Mouse (Mus musculus): ENCODE measurements around the gene 1110008L16Rik. TPM values are rescaled to one million over a fixed set of nuclear protein-coding genes. Genes with fewer than 3 reads are reported as not detected.
"Not testable (repeated sequence)": the region's sequence is repeated elsewhere in the genome, so short reads cannot be mapped to it uniquely, and the experiment has no call there.

The 1110008L16Rik gene
- total RNA-seq, 4 experiments from 2014 or later: 11.6 to 13.5 (median 12.1) TPM

- DNase-seq (ENCODE audit: low spot score in 2 of 2): no peak
Observed at GRCm38 (mm10) chr12:55392120-55392519, 92.7 kb downstream of the 1110008L16Rik start.

GRCm38 (mm10) chr12:55392733-55393577, 93.6 kb downstream of the 1110008L16Rik start:
- DNase-seq (ENCODE audit: low spot score in 2 of 2): no peak

GRCm38 (mm10) chr12:55395601-55396000, 96.2 kb downstream of the 1110008L16Rik start:
- DNase-seq (ENCODE audit: low spot score in 2 of 2): not testable (repeated sequence)

GRCm38 (mm10) chr12:55396536-55396935, 97.2 kb downstream of the 1110008L16Rik start:
- no peak for DNase-seq (ENCODE audit: low spot score in 2 of 2)

GRCm38 (mm10) chr12:55397544-55398239, 98.3 kb downstream of the 1110008L16Rik start:
- no peak for DNase-seq (ENCODE audit: low spot score in 2 of 2)

GRCm38 (mm10) chr12:55398240-55399127, 99.1 kb downstream of the 1110008L16Rik start:
- peak; percentile 81 to 89 for DNase-seq (ENCODE audit: low spot score in 2 of 2)

GRCm38 (mm10) chr12:55399128-55399677, 99.8 kb downstream of the 1110008L16Rik start:
- DNase-seq (ENCODE audit: low spot score in 2 of 2): no peak

GRCm38 (mm10) chr12:55407888-55408287, 108.5 kb downstream of the 1110008L16Rik start:
- DNase-seq (ENCODE audit: low spot score in 2 of 2): no peak

GRCm38 (mm10) chr12:55415255-55415654, 115.9 kb downstream of the 1110008L16Rik start:
- no peak for DNase-seq (ENCODE audit: low spot score in 2 of 2)

- no peak for DNase-seq (ENCODE audit: low spot score in 2 of 2)
Observed at GRCm38 (mm10) chr12:55415762-55416161, 116.4 kb downstream of the 1110008L16Rik start.

GRCm38 (mm10) chr12:55420220-55420619, 120.8 kb downstream of the 1110008L16Rik start:
- DNase-seq (ENCODE audit: low spot score in 2 of 2): no peak

GRCm38 (mm10) chr12:55422057-55422456, 122.7 kb downstream of the 1110008L16Rik start:
- no peak for DNase-seq (ENCODE audit: low spot score in 2 of 2)

- no peak for DNase-seq (ENCODE audit: low spot score in 2 of 2)
Observed at GRCm38 (mm10) chr12:55426300-55426699, 126.9 kb downstream of the 1110008L16Rik start.

GRCm38 (mm10) chr12:55429201-55429600, 129.8 kb downstream of the 1110008L16Rik start:
- DNase-seq (ENCODE audit: low spot score in 2 of 2): no peak

- no peak for DNase-seq (ENCODE audit: low spot score in 2 of 2)
Observed at GRCm38 (mm10) chr12:55429956-55430355, 130.6 kb downstream of the 1110008L16Rik start.

Other genes with a start within 250 kb of the 1110008L16Rik start
- 10 to 100 TPM in 1 of 4 experiments, 1 to 10 TPM in 3; 4.5 to 10.3 (median 8.1) TPM for gene 2700097O09Rik, start 219.5 kb upstream of the 1110008L16Rik start, total RNA-seq (2022)
- gene Srp54a, start 219.3 kb upstream of the 1110008L16Rik start, total RNA-seq (2022): 10 to 100 TPM; 66.2 to 94.8 (median 80.8) TPM
- gene Fam177a, start 175.1 kb upstream of the 1110008L16Rik start, total RNA-seq (2022): 1 to 10 TPM in 2 of 4 experiments, under 1 TPM in 1, not detected in 1; 0.29 to 4.8 (median 3.6) TPM
- gene Srp54b, start 144.5 kb upstream of the 1110008L16Rik start, total RNA-seq (2022): 10 to 100 TPM; 22.4 to 44.2 (median 32.0) TPM
- 1 to 10 TPM; 4.3 to 9.0 (median 7.2) TPM for gene 1700047I17Rik2, start 100.0 kb upstream of the 1110008L16Rik start, total RNA-seq (2022)
- 10 to 100 TPM; 21.9 to 25.5 (median 22.3) TPM for gene Srp54c, start 69.4 kb upstream of the 1110008L16Rik start, total RNA-seq (2022)
- 10 to 100 TPM in 1 of 4 experiments, 1 to 10 TPM in 3; 7.5 to 11.3 (median 9.5) TPM for gene Ppp2r3c, start 3.4 kb downstream of the 1110008L16Rik start, total RNA-seq (2022)
- gene Psma6, start 84.6 kb downstream of the 1110008L16Rik start, total RNA-seq (2022): 100 to 1,000 TPM; 157 to 164 (median 160) TPM
- gene Nfkbia, start 193.1 kb downstream of the 1110008L16Rik start, total RNA-seq (2022): 10 to 100 TPM; 18.1 to 43.5 (median 29.1) TPM

Data from gastrocnemius, adult 8-10 months (tissue).